Mouse (Mus musculus) midbrain, embryonic 10.5 days (tissue): ENCODE results near the gene 4930415O20Rik. TPM values are rescaled to one million over a fixed set of nuclear protein-coding genes. Genes with fewer than 3 reads are reported as not detected.

Experiments used
- DNase-seq: peaks from one replicate; pipeline ENCODE4 v3.0.0-alpha.2; 2017; ENCODE audit warnings: low spot score
- H3K27ac ChIP-seq: fragments of 300-500 bp; sonication (generic); replicated peaks from 2 replicates; pipeline ENCODE4 v1.5.1; 2016; ENCODE audit warnings: mild to moderate bottlenecking
- H3K27me3 ChIP-seq: fragments of 300-500 bp; sonication (generic); 2 replicates; pipeline ENCODE4 v1.6.1; 2016; ENCODE audit warnings: low read depth, mild to moderate bottlenecking; ENCODE audit not compliant: poor library complexity, severe bottlenecking
- H3K36me3 ChIP-seq: fragments of 300-500 bp; sonication (generic); 2 replicates; pipeline ENCODE4 v1.6.1; 2016; ENCODE audit warnings: mild to moderate bottlenecking, moderate library complexity
- H3K4me1 ChIP-seq: fragments of 300-500 bp; sonication (generic); 2 replicates; pipeline ENCODE4 v1.6.1; 2016
- H3K4me3 ChIP-seq: fragments of 300-500 bp; sonication (generic); 2 replicates; pipeline ENCODE4 v1.5.1; 2016; ENCODE audit warnings: mild to moderate bottlenecking, moderate library complexity
- H3K9me3 ChIP-seq: fragments of 300-500 bp; sonication (generic); replicated peaks from 2 replicates; pipeline ENCODE4 v1.6.1; 2016; ENCODE audit warnings: mild to moderate bottlenecking
- WGBS: fragments of 180-500 bp; shearing (Covaris S2); methylation state at CpG from one replicate; pipeline ENCODE4 v1.1.7; 2016; 5-methylcytosine and 5-hydroxymethylcytosine counted together
- polyA plus RNA-seq: library from polyadenylated mRNA; unstranded; fragments of >200 nt; fragmentation: Nextera tagmentation; extraction: Ambion mirVana; gene quantifications from 2 replicates; pipeline ENCODE4 v1.2.1, GENCODE M21; 2016

The 4930415O20Rik gene
- polyA plus RNA-seq, 1 experiment from 2014 or later: not detected

DNA sequence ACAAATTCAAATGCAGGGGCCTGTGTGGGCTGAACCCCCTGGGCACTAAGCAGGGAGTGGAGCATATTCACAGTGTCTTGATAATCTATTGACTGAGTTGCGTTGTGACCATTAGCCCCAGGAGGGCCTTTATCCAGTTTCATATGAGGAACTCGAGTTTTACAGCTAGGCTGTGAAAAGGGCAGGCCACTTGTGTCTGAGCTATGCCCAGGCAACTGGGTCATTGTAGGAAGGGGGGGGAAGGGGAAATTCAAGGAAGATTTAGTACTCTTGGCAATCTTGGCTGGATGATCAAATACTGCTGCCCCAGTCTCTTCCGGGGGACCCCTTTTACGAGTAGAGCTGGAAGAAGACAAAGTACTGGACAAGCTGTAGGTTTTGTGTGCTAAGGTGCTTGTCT lies 27.5 kb upstream of the 4930415O20Rik start:
- WGBS: 94% methylated on average over 4 of the region's 4 CpGs
- Histone ChIP-seq H3K4me1 (no peaks in the 10 kb centered on the region), H3K4me3 (no peak overlapping the region), H3K9me3 (no peaks in the 10 kb centered on the region), H3K27me3 (no peaks in the 10 kb centered on the region), H3K27ac (no peak overlapping the region), H3K36me3 (peaks cover 95% of the 10 kb centered on the region)
- DNase-seq: no peak

- WGBS: 96% methylated on average over 3 of the region's 3 CpGs
- Histone ChIP-seq H3K36me3 (peaks cover 95% of the 10 kb centered on the region), H3K27ac (no peak overlapping the region), H3K4me3 (no peak overlapping the region), H3K9me3 (no peaks in the 10 kb centered on the region), H3K4me1 (peaks cover 3% of the 10 kb centered on the region; the same call in 1 of the 2 replicates), H3K27me3 (no peaks in the 10 kb centered on the region)
- DNase-seq: no peak
Measured at GRCm38 (mm10) chr15:98545151-98545550, 25.7 kb upstream of the 4930415O20Rik start.

DNA sequence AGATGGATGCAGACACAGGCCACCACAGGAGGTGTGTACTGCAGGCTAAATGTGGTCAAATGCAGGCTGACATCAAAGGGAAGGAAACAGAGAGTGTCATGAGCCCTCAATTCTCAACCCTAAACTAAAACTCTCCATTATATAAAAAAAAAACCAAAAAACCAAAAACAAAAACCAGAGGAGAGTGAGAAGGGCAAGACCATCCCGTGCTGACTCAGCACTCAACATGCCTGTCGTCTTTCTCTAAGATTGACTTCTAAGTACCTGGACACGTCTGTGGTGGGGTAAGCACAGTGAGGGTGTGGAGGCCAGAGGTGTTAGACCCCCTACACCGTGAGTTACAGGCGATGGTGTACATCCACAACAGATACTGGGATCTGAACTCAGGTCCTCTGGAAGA lies 24.0 kb upstream of the 4930415O20Rik start:
- H3K4me1 ChIP-seq: peaks cover 5% of the 10 kb centered on the region; the same call in 1 of the 2 replicates
- WGBS: 96% methylated on average over 5 of the region's 5 CpGs
- H3K27me3 ChIP-seq: no peaks in the 10 kb centered on the region
- no peak overlapping the region for H3K4me3 ChIP-seq
- DNase-seq: no peak
- no peaks in the 10 kb centered on the region for H3K9me3 ChIP-seq
- H3K36me3 ChIP-seq: peaks cover 98% of the 10 kb centered on the region
- no peak overlapping the region for H3K27ac ChIP-seq

DNA sequence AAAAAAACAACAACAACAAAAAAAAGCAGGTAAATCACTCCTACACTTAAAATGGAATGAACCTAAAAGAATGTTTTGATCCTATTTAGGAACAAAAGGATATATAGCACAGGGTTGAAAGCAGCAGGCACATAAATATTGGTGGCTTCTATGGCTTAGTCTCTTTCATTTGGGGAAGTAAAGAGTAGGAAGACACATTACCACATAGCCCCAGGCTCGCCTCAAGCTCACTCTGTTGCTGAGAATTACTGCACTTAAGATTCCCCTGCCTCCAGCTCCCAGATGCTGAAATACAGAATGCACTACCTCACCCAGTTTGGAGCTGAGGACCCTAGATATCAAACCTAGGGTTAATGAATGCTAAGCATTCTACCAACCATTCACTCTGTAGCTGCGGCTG lies 18.0 kb upstream of the 4930415O20Rik start:
- 92% methylated on average over 2 of the region's 2 CpGs for WGBS
- no peaks in the 10 kb centered on the region for H3K9me3 ChIP-seq
- H3K4me1 ChIP-seq: peaks cover 5% of the 10 kb centered on the region; the same call in 1 of the 2 replicates
- no peaks in the 10 kb centered on the region for H3K27me3 ChIP-seq
- peaks cover 96% of the 10 kb centered on the region for H3K36me3 ChIP-seq
- no peak overlapping the region for H3K4me3 ChIP-seq
- no peak overlapping the region for H3K27ac ChIP-seq
- no peak for DNase-seq

DNA sequence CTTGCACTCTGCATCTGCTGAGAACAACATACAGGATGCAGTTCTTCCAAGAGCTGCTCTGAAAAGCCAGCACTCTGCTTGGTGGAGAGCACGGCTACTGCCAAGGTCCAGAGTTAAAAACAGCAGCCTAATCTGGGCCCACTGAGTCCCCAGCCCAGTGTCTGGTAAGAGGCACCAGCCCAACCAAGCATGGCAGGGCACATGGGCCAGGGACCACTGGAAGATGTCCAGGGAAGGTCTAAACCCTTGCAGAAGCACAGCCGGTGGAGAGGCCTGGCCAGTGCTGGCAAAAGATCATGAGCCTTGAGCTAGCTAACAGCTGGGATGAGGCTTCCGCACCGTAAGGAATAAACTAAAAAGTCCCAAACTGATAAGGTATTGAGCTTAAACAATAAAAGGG lies 14.9 kb upstream of the 4930415O20Rik start:
- no peak for DNase-seq
- H3K9me3 ChIP-seq: no peaks in the 10 kb centered on the region
- no peak overlapping the region for H3K27ac ChIP-seq
- peaks cover 98% of the 10 kb centered on the region for H3K36me3 ChIP-seq
- H3K27me3 ChIP-seq: no peaks in the 10 kb centered on the region
- H3K4me1 ChIP-seq: no peaks in the 10 kb centered on the region
- WGBS: 94% methylated on average over 4 of the region's 4 CpGs
- H3K4me3 ChIP-seq: no peak overlapping the region

- H3K27ac ChIP-seq: no peak overlapping the region
- H3K27me3 ChIP-seq: no peaks in the 10 kb centered on the region
- no peak for DNase-seq
- peaks cover 97% of the 10 kb centered on the region for H3K36me3 ChIP-seq
- no peaks in the 10 kb centered on the region for H3K9me3 ChIP-seq
- H3K4me3 ChIP-seq: no peak overlapping the region
- no peaks in the 10 kb centered on the region for H3K4me1 ChIP-seq
- 91% methylated on average over 5 of the region's 5 CpGs for WGBS
Measured at GRCm38 (mm10) chr15:98557186-98557585, 13.6 kb upstream of the 4930415O20Rik start.

DNA sequence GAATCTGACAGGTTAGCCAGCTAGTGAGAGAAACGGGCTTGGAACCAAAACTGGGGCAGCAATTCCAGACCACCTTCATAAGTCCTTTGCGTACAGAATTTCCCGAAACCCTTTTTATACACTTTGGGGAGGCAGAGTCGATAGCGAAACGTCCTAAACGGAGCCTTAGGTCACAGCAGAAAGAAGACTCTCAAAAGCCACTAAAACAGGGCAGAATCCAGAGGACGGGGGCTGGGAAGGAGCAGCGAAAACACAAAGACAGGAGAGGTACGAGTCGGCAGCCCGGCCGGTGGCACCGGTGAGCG lies 3.9 kb upstream of the 4930415O20Rik start:
- DNase-seq: no peak
- Histone ChIP-seq H3K4me1 (peaks cover 33% of the 10 kb centered on the region), H3K27ac (peak overlapping the region; percentile 94), H3K9me3 (no peaks in the 10 kb centered on the region), H3K27me3 (no peaks in the 10 kb centered on the region), H3K4me3 (peak overlapping the region; percentile 89), H3K36me3 (peaks cover 39% of the 10 kb centered on the region)
- under 1% methylated on average over 15 of the region's 15 CpGs for WGBS

DNA sequence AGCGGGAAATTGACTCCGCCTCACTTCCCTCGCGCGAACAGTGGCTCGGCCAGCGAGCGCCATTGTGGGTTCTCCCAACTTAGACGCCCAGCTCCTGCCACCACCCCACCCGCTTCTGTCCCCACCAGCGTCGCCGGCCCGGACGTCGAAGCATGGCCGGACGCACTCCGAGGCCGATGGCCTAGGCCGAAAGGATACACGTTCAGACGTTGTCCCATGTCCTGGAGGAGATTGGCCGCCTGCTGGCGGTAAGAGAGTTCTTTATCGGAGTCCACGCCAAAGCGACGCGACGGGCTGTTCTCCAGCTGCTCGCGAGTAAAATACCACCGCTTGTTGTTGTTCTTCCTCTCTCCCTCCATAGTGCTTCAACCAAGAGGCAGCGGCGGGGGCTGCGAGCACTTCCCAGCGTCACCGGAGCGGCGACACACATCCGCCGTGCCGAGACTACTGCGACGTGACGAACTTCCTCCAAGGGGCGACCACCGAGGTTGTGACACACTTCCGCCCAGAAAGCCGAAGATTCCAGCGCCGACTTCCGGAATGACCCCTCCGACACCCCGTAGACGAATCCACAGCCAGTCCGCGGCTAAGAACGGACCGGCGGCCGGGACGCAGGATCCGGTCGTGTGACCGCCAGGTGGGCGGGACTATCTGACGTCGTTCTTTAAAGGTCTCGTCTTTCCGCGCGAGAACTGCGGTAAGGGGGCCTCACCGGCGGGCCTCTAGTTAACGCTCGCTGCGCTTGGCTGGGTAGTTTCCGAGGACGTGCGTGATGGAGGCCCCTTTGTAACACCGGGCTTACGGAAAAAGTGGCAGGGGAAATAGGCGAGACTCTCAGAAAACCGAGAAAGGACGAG lies 3.3 kb upstream of the 4930415O20Rik start:
- peak; percentile 100 for DNase-seq
- peak overlapping the region; percentile 94 for H3K27ac ChIP-seq
- H3K36me3 ChIP-seq: peaks cover 35% of the 10 kb centered on the region

GRCm38 (mm10) chr15:98568256-98569033 lies 2.4 kb upstream of the 4930415O20Rik start:
- 15% methylated on average over 22 of the region's 22 CpGs for WGBS
- Histone ChIP-seq H3K27ac (peak overlapping the region; percentile 94), H3K9me3 (no peaks in the 10 kb centered on the region), H3K4me3 (peak overlapping the region; percentile 89), H3K4me1 (peaks cover 33% of the 10 kb centered on the region), H3K27me3 (no peaks in the 10 kb centered on the region), H3K36me3 (peaks cover 26% of the 10 kb centered on the region)
- peak; percentile 33 for DNase-seq

More for the DNA sequence above, 3.3 kb upstream of the 4930415O20Rik start:
- under 1% methylated on average over 88 of the region's 88 CpGs for WGBS
- H3K27me3 ChIP-seq: no peaks in the 10 kb centered on the region
- H3K4me1 ChIP-seq: peaks cover 33% of the 10 kb centered on the region
- H3K9me3 ChIP-seq: no peaks in the 10 kb centered on the region
- H3K4me3 ChIP-seq: peak overlapping the region; percentile 89

DNA sequence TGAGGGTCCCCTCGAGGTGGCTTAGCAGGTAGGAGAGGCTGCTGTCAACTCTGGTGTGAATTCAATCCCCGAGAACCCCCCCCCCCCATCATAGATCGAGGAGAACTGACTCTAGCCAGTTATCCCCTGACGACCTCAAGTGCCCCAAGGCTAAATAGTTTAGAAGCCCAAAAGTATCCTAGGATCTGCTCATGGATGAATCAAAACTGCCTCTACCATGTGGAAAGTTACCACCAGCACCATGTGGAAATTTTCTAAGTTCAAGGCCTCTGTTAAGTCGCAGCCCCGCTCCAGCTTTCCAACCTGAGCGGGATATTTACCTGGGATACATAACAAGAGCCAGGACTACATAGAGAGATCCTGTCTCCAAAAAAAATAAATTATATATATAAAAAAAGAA lies 1.6 kb upstream of the 4930415O20Rik start:
- peak overlapping the region; percentile 89 for H3K4me3 ChIP-seq
- no peak for DNase-seq
- WGBS: 82% methylated on average over 7 of the region's 7 CpGs
- H3K27me3 ChIP-seq: no peaks in the 10 kb centered on the region
- H3K9me3 ChIP-seq: no peaks in the 10 kb centered on the region
- peak overlapping the region; percentile 94 for H3K27ac ChIP-seq
- H3K4me1 ChIP-seq: peaks cover 33% of the 10 kb centered on the region
- H3K36me3 ChIP-seq: peaks cover 18% of the 10 kb centered on the region

DNA sequence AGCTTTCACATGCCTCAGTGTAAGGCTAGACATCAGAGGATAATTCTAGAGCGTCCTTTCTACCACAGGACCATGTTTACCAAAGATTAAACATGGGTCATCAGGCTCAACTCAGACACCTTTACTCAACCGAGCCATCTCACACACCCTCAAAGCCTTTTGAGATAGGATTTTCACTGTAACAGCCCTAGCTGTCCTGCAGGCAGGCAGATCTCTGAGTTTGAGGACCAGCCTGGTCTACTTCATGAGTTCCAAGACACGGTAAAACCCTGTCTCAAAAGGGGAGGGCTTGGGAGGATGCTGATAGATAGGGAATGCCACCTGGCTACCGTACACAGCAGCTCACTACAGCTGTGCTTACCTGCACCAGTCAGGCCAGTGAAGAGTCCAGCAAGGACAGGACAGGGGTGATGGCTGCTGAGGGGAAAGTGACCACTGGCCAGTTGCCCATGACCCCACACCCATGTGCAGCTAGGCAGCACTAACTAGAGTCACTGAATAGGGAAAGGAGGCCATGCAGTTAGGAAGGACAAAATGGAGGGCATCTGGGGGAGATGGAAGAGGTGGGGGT lies 924 bp upstream of the 4930415O20Rik start:
- WGBS: 88% methylated on average over 4 of the region's 4 CpGs
- Histone ChIP-seq H3K36me3 (peaks cover 12% of the 10 kb centered on the region), H3K4me1 (peaks cover 29% of the 10 kb centered on the region), H3K27ac (no peak overlapping the region), H3K4me3 (no peak overlapping the region), H3K27me3 (no peaks in the 10 kb centered on the region), H3K9me3 (no peaks in the 10 kb centered on the region)
- DNase-seq: no peak

- Histone ChIP-seq H3K4me1 (peaks cover 10% of the 10 kb centered on the region), H3K9me3 (no peaks in the 10 kb centered on the region), H3K36me3 (no peaks in the 10 kb centered on the region), H3K4me3 (no peak overlapping the region), H3K27me3 (no peaks in the 10 kb centered on the region), H3K27ac (no peak overlapping the region)
- 81% methylated on average over 4 of the region's 4 CpGs for WGBS
- no peak for DNase-seq
Measured at GRCm38 (mm10) chr15:98573293-98573692, 2.5 kb downstream of the 4930415O20Rik start.
